Mouse (Mus musculus) limb, embryonic 11.5 days (tissue): ENCODE data around the gene Fam13c. TPM values are rescaled to one million over a fixed set of nuclear protein-coding genes. Genes with fewer than 3 reads are reported as not detected.
A peak's percentile ranks its signal among the peaks of the same experiment; 100 is the strongest.

Experiments used
- ATAC-seq: fragments of 200-750 bp; cut with Nextera tagmentation; 2 replicates; pipeline ENCODE4 v1.8.0; 2017; ENCODE audit warnings: low read depth; ENCODE audit not compliant: insufficient number of reproducible peaks, low FRiP score, low TSS enrichment
- DNase-seq: peaks from one replicate; pipeline ENCODE4 v3.0.0-alpha.2; 2015; ENCODE audit warnings: low spot score
- H3K27ac ChIP-seq: fragments of 300-500 bp; sonication (generic); replicated peaks from 2 replicates; pipeline ENCODE4 v1.5.1; 2014; ENCODE audit warnings: low read depth, mild to moderate bottlenecking, low read length
- H3K27me3 ChIP-seq: fragments of 300-500 bp; sonication (generic); 2 replicates; pipeline ENCODE4 v1.6.1; 2014; ENCODE audit warnings: mild to moderate bottlenecking, low read length, mixed read lengths; ENCODE audit not compliant: control insufficient read depth, insufficient read depth
- H3K36me3 ChIP-seq: fragments of 300-500 bp; sonication (generic); 2 replicates; pipeline ENCODE4 v1.6.1; 2014; ENCODE audit warnings: mild to moderate bottlenecking, low read length, moderate library complexity, mixed read lengths; ENCODE audit not compliant: control insufficient read depth, insufficient read depth
- H3K4me1 ChIP-seq: fragments of 300-500 bp; sonication (generic); 2 replicates; pipeline ENCODE4 v1.6.1; 2014; ENCODE audit warnings: low read length, mixed read lengths; ENCODE audit not compliant: control insufficient read depth, insufficient read depth
- H3K4me2 ChIP-seq: fragments of 300-500 bp; sonication (generic); 2 replicates; pipeline ENCODE4 v1.6.1; 2014; ENCODE audit warnings: low read depth, mild to moderate bottlenecking, moderate library complexity; ENCODE audit not compliant: severe bottlenecking
- H3K4me3 ChIP-seq: fragments of 300-500 bp; sonication (generic); 2 replicates; pipeline ENCODE4 v1.5.1; 2014; ENCODE audit warnings: low read depth, low read length
- H3K9ac ChIP-seq: fragments of 300-500 bp; sonication (generic); 2 replicates; pipeline ENCODE4 v1.6.1; 2014; ENCODE audit warnings: mild to moderate bottlenecking, low read length
- H3K9me3 ChIP-seq: fragments of 300-500 bp; sonication (generic); 2 replicates; pipeline ENCODE4 v1.6.1; 2016; ENCODE audit warnings: low read length; ENCODE audit not compliant: control insufficient read depth
- WGBS: fragments of 180-500 bp; shearing (Covaris S2); extraction: QIAGEN DNeasy Blood & Tissue Kit; methylation state at CpG from one replicate; pipeline ENCODE4 v1.1.7; 2014; 5-methylcytosine and 5-hydroxymethylcytosine counted together
- polyA plus RNA-seq: library from polyadenylated mRNA; unstranded; fragments of >200 nt; fragmentation: Nextera tagmentation; extraction: Ambion mirVana; gene quantifications from 2 replicates; pipeline ENCODE4 v1.2.1, GENCODE M21; 2014

Gene Fam13c
- polyA plus RNA-seq, 1 experiment from 2014 or later: 9.8 TPM

DNA sequence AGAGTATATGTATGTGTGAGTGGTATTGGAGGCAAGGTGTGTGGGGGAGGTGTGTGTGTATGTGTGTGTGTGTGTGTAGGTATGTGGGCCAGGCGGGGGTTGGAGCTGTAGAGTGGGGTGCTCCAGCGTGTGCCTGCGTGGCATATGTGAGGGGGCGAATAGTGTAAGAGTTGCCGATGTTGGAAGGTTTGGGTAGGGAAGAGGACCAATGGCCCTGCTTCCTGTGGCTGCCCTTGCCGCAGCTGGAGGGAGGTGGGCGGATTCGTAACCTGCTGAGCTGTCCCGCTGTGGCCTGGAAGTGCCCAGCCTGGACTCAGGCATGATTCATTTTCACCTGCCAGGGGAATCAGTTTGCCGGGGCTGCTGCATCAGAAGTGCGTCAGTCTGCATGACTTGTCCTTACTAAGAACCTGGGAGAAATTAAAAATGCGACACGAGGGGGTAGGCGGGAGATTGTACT is 79.4 kb downstream of the Fam13c start:
- peak overlapping the region; percentile 23; the same call in 1 of the 2 replicates for H3K27ac ChIP-seq
- no peaks in the 10 kb centered on the region for H3K9me3 ChIP-seq
- no peaks in the 10 kb centered on the region for H3K27me3 ChIP-seq
- H3K9ac ChIP-seq: peak overlapping the region; percentile 34; the same call in 1 of the 2 replicates
- peaks cover 4% of the 10 kb centered on the region; the same call in 1 of the 2 replicates for H3K4me1 ChIP-seq
- WGBS: 5% methylated on average over 14 of the region's 14 CpGs
- peak overlapping the region; percentile 57 for H3K4me2 ChIP-seq
- peak; percentile 60; the same call in 1 of the 2 replicates for ATAC-seq
- DNase-seq: no peak
- H3K4me3 ChIP-seq: peak overlapping the region; percentile 32
- H3K36me3 ChIP-seq: no peaks in the 10 kb centered on the region

GRCm38 (mm10) chr10:70520143-70521131 is 80.2 kb downstream of the Fam13c start:
- peak overlapping the region; percentile 32 for H3K4me3 ChIP-seq
- peak; percentile 76 for ATAC-seq

GRCm38 (mm10) chr10:70521379-70521778 is 81.1 kb downstream of the Fam13c start:
- WGBS: 21% methylated on average over 5 of the region's 5 CpGs
- Histone ChIP-seq H3K27me3 (no peaks in the 10 kb centered on the region), H3K9ac (no peak overlapping the region; the same call in 1 of the 2 replicates), H3K4me2 (peak overlapping the region; percentile 57), H3K36me3 (no peaks in the 10 kb centered on the region), H3K9me3 (no peaks in the 10 kb centered on the region), H3K4me3 (peak overlapping the region; percentile 32), H3K27ac (no peak overlapping the region), H3K4me1 (peaks cover 4% of the 10 kb centered on the region; the same call in 1 of the 2 replicates)
- DNase-seq (peak; percentile 29), ATAC-seq (no peak)

More at GRCm38 (mm10) chr10:70520143-70521131, 80.2 kb downstream of the Fam13c start:
- peaks cover 4% of the 10 kb centered on the region; the same call in 1 of the 2 replicates for H3K4me1 ChIP-seq
- H3K9ac ChIP-seq: peak overlapping the region; percentile 58
- H3K4me2 ChIP-seq: peak overlapping the region; percentile 57
- H3K27ac ChIP-seq: peak overlapping the region; percentile 23
- H3K36me3 ChIP-seq: no peaks in the 10 kb centered on the region
- under 1% methylated on average over 38 of the region's 38 CpGs for WGBS
- DNase-seq: peak; percentile 72
- no peaks in the 10 kb centered on the region for H3K9me3 ChIP-seq
- H3K27me3 ChIP-seq: no peaks in the 10 kb centered on the region

DNA sequence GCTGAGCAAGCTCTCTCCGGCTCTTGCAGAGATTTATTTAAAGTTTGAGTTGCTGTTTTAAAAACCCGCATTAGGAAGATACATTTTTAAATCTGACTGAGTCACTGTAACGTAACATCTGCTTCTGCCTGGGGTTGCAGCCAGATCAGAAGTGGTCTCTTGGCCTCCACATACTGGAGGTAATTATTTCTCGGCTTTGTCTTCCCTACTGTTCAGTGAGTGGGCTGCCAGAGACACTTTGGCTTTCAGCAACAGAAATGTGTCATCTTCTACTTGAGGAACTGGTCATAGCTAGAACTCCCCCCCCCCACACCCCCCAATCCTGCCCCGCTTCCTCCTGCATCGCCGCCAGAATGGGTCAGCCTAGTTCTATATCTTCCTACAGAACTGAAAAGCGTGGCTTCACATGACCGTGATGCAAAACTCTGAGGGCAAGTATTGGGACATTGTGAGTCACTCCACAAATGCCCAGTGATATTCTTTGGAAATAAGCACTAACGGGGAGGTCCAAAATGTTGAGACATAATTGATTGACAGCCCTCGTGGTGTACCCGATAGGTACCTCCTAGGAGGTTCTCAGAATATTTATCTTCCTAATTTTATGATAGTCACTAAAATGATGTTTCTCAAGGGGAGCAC is 90.0 kb downstream of the Fam13c start:
- ATAC-seq: no peak
- H3K9ac ChIP-seq: no peak overlapping the region
- DNase-seq: no peak
- H3K4me2 ChIP-seq: no peak overlapping the region
- no peak overlapping the region for H3K27ac ChIP-seq
- H3K4me1 ChIP-seq: no peaks in the 10 kb centered on the region
- no peaks in the 10 kb centered on the region for H3K36me3 ChIP-seq
- no peaks in the 10 kb centered on the region for H3K9me3 ChIP-seq
- WGBS: 95% methylated on average over 12 of the region's 12 CpGs
- H3K27me3 ChIP-seq: no peaks in the 10 kb centered on the region
- H3K4me3 ChIP-seq: no peak overlapping the region

DNA sequence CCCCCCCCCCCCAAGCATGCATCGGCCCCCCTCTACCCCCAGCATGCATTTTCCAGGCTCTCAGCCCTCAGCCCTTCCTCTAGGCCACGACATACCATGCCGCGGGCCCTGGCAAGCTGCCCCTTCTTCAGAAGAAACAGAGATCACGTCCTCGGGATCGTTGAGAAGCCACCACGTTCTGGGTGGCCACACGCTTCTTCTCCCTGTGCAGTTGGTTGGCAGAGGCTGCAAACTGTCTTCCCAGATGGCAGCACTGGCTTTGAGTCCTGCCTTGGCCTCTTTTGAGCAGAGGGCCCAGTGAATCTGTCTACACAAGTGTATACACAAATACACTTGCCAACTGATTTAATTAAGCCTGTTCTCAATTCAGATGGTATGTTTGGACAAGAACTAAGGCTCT is 92.0 kb downstream of the Fam13c start:
- Histone ChIP-seq H3K4me1 (no peaks in the 10 kb centered on the region), H3K4me2 (no peak overlapping the region), H3K9me3 (no peaks in the 10 kb centered on the region), H3K27me3 (no peaks in the 10 kb centered on the region), H3K4me3 (no peak overlapping the region), H3K9ac (no peak overlapping the region), H3K36me3 (no peaks in the 10 kb centered on the region), H3K27ac (no peak overlapping the region)
- ATAC-seq (no peak), DNase-seq (no peak)
- 91% methylated on average over 9 of the region's 9 CpGs for WGBS

GRCm38 (mm10) chr10:70533301-70533781 is 93.1 kb downstream of the Fam13c start:
- H3K9me3 ChIP-seq: no peaks in the 10 kb centered on the region
- DNase-seq (no peak), ATAC-seq (no peak)
- no peaks in the 10 kb centered on the region for H3K36me3 ChIP-seq
- H3K9ac ChIP-seq: no peak overlapping the region
- no peak overlapping the region for H3K4me2 ChIP-seq
- 77% methylated on average over 8 of the region's 8 CpGs for WGBS
- no peak overlapping the region for H3K27ac ChIP-seq
- H3K27me3 ChIP-seq: no peaks in the 10 kb centered on the region
- H3K4me3 ChIP-seq: no peak overlapping the region
- no peaks in the 10 kb centered on the region for H3K4me1 ChIP-seq

GRCm38 (mm10) chr10:70533986-70534385 is 93.7 kb downstream of the Fam13c start:
- no peak overlapping the region for H3K9ac ChIP-seq
- H3K36me3 ChIP-seq: no peaks in the 10 kb centered on the region
- no peak overlapping the region for H3K4me2 ChIP-seq
- WGBS: 77% methylated on average over 12 of the region's 12 CpGs
- DNase-seq (no peak), ATAC-seq (no peak)
- no peaks in the 10 kb centered on the region for H3K9me3 ChIP-seq
- H3K4me3 ChIP-seq: no peak overlapping the region
- no peak overlapping the region for H3K27ac ChIP-seq
- no peaks in the 10 kb centered on the region for H3K4me1 ChIP-seq
- H3K27me3 ChIP-seq: no peaks in the 10 kb centered on the region

DNA sequence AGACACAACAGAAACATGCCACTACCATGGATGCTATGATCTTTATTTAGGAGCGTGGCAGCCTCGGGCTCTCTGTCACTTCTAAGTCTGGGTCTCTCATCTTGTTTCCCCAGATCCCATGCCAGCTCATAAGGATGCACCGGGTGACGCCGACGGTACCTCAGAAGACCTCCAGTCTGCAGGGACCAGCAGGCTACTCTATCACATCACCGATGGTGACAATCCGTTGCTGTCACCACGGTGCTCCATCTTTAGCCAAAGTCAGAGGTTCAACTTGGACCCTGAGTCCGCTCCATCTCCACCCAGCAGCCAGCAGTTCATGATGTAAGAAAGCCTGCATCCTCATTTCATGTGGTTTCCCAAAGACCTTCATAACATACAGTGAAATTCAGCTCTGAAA is 94.3 kb downstream of the Fam13c start:
- Histone ChIP-seq H3K27me3 (no peaks in the 10 kb centered on the region), H3K9me3 (no peaks in the 10 kb centered on the region), H3K4me1 (no peaks in the 10 kb centered on the region), H3K4me3 (no peak overlapping the region), H3K9ac (no peak overlapping the region), H3K36me3 (no peaks in the 10 kb centered on the region), H3K27ac (no peak overlapping the region), H3K4me2 (no peak overlapping the region)
- 94% methylated on average over 10 of the region's 10 CpGs for WGBS
- DNase-seq (no peak), ATAC-seq (no peak)
